Mouse (Mus musculus): Measurements from ENCODE around the gene Mrnip. TPM values are rescaled to one million over a fixed set of nuclear protein-coding genes. Genes with fewer than 3 reads are reported as not detected.

The Mrnip gene
- polyA plus RNA-seq, 2 experiments from 2014 or later: 7.9 to 11.7 TPM

Other genes with a start within 250 kb of the Mrnip start
- 1 to 10 TPM; 2.5 to 5.7 TPM for gene Rnf130, start 149.1 kb upstream of the Mrnip start, polyA plus RNA-seq (2017; shearing (Covaris generic))
- gene Tbc1d9b, start 43.0 kb upstream of the Mrnip start, polyA plus RNA-seq (2017; shearing (Covaris generic)): 10 to 100 TPM; 23.4 to 30.0 TPM
- gene Sqstm1, start 36.4 kb downstream of the Mrnip start, polyA plus RNA-seq (2017; shearing (Covaris generic)): 10 to 100 TPM; 74.8 to 88.4 TPM
- gene Mgat4b, start 36.4 kb downstream of the Mrnip start, polyA plus RNA-seq (2017; shearing (Covaris generic)): 1 to 10 TPM; 1.1 to 1.7 TPM
- not detected for gene Ltc4s, start 64.2 kb downstream of the Mrnip start, polyA plus RNA-seq (2017; shearing (Covaris generic))
- gene Maml1, start 117.9 kb downstream of the Mrnip start, polyA plus RNA-seq (2017; shearing (Covaris generic)): 1 to 10 TPM; 3.9 to 6.4 TPM
- 100 to 1,000 TPM; 182 to 206 TPM for gene Canx, start 151.2 kb downstream of the Mrnip start, polyA plus RNA-seq (2017; shearing (Covaris generic))
- not detected for gene Cby3, start 180.0 kb downstream of the Mrnip start, polyA plus RNA-seq (2017; shearing (Covaris generic))
- gene Hnrnph1, start 202.5 kb downstream of the Mrnip start, polyA plus RNA-seq (2017; shearing (Covaris generic)): 100 to 1,000 TPM; 195 to 207 TPM